Mouse (Mus musculus): ENCODE results near the gene Birc5. TPM values are rescaled to one million over a fixed set of nuclear protein-coding genes. Genes with fewer than 3 reads are reported as not detected.
A peak's percentile ranks its signal among the peaks of the same experiment; 100 is the strongest.

The Birc5 gene
- total and polyA plus RNA-seq, 3 experiments, result 131 to 241 (median 184) TPM

DNA sequence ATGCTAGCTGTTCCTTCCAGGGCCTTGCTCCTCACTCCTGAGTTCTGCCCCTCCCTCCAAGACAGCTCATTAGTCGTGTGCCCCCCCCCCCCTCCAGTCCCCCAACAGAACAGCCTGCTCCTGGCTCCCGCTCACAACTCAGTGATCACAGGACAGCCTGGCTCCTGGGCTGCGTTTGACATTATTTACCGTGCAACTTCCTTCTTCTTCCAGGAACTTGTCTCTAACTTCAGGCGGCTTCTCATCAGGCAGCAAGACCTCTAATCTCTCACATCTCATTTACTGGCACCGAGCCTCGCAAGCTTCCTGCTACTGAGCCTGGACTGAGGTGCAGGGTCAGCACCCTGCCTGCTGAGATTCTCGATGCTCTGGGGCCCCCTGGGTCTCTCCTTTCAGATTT lies 32.7 kb downstream of the Birc5 start:
- ATAC-seq (ENCODE audit: extremely low read depth, insufficient number of reproducible peaks, low FRiP score, poor library complexity, severe bottlenecking) (peak; percentile 42; the same call in 1 of the 2 replicates), DNase-seq (ENCODE audit: low spot score) (no peak)
- Histone ChIP-seq H3K9me3 (replicated peaks) (no peaks in the 10 kb centered on the region), H3K4me1 (ENCODE audit: insufficient read depth, low read depth, low read length) (peaks cover 20% of the 10 kb centered on the region), H3K27me3 (ENCODE audit: insufficient read depth, low read length) (peaks cover 75% of the 10 kb centered on the region), H3K36me3 (replicated peaks) (no peaks in the 10 kb centered on the region), H3K4me3 (ENCODE audit: low read depth, low read length) (no peak overlapping the region)
- no peak for TF ChIP-seq GATA1 (IDR thresholded peaks at IDR 0.05; ENCODE audit: borderline replicate concordance, low read length)
- TF ChIP-seq GATA2 (IDR thresholded peaks at IDR 0.05; ENCODE audit: borderline replicate concordance, low read depth, low read length), result no peak
- no peak for TF ChIP-seq CTCF (IDR thresholded peaks at IDR 0.05; ENCODE audit: low read depth, low read length)
- TF ChIP-seq TAL1 (conservative IDR thresholded peaks at IDR 0.05; ENCODE audit: low read depth, low read length), result no peak
- TF ChIP-seq POLR2AphosphoS5 (IDR thresholded peaks at IDR 0.05; ENCODE audit: insufficient replicate concordance, low read depth, low read length), result no peak

DNA sequence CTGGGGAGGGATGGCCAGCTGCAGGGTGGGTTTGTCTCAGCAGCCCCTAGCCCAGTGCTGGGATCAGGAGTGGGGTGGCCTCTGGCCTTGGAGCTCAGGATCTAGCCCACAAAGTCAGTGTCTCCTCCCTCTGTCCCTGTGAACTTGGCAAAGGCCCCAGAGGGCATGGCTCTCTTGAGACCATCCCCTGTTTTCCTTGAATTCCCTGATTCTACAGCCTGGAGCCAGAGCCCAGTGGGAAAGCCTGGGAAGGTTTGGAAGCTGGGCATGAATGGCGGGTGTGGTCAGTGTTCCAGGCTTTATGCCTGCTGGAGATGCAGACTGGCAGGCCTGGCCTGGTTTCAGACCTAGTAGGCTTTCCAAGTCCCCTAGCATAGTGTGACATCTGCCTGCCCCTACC lies 33.2 kb downstream of the Birc5 start:
- peaks cover 76% of the 10 kb centered on the region for H3K27me3 ChIP-seq (ENCODE audit: insufficient read depth, low read length)
- H3K36me3 ChIP-seq (replicated peaks), result no peaks in the 10 kb centered on the region
- H3K4me1 ChIP-seq (ENCODE audit: insufficient read depth, low read depth, low read length), result peaks cover 20% of the 10 kb centered on the region
- DNase-seq (ENCODE audit: low spot score) (no peak), ATAC-seq (ENCODE audit: extremely low read depth, insufficient number of reproducible peaks, low FRiP score, poor library complexity, severe bottlenecking) (no peak)
- no peak for TF ChIP-seq POLR2AphosphoS5 (IDR thresholded peaks at IDR 0.05; ENCODE audit: insufficient replicate concordance, low read depth, low read length)
- no peak for TF ChIP-seq GATA1 (IDR thresholded peaks at IDR 0.05; ENCODE audit: borderline replicate concordance, low read length)
- no peak for TF ChIP-seq CTCF (IDR thresholded peaks at IDR 0.05; ENCODE audit: low read depth, low read length)
- no peak for TF ChIP-seq TAL1 (conservative IDR thresholded peaks at IDR 0.05; ENCODE audit: low read depth, low read length)
- TF ChIP-seq GATA2 (IDR thresholded peaks at IDR 0.05; ENCODE audit: borderline replicate concordance, low read depth, low read length), result no peak
- no peaks in the 10 kb centered on the region for H3K9me3 ChIP-seq (replicated peaks)
- H3K4me3 ChIP-seq (ENCODE audit: low read depth, low read length), result no peak overlapping the region

DNA sequence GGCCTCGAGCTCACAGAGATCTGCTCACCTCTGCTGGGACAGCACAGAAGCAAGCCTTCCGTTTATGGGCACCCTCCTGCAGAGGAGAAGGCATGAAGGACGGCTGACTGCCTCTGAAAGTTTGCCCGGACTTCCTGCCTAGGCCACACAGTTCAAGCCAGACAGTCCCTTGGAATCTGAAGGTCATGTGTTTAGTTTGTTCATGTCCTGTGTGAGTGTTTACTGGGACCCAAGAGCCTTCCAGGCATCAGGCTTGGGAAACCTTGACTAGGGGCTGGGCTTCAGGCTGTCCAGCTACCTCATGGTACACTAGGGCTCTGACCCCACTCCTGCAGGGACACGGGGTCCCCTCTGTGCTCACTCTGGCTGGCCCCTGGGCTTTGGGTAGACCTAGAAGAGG lies 36.9 kb downstream of the Birc5 start:
- H3K27me3 ChIP-seq (ENCODE audit: insufficient read depth, low read length), result peaks cover 75% of the 10 kb centered on the region
- peaks cover 12% of the 10 kb centered on the region for H3K4me1 ChIP-seq (ENCODE audit: insufficient read depth, low read depth, low read length)
- no peak for TF ChIP-seq GATA1 (IDR thresholded peaks at IDR 0.05; ENCODE audit: borderline replicate concordance, low read length)
- TF ChIP-seq CTCF (IDR thresholded peaks at IDR 0.05; ENCODE audit: low read depth, low read length), result no peak
- no peak for TF ChIP-seq GATA2 (IDR thresholded peaks at IDR 0.05; ENCODE audit: borderline replicate concordance, low read depth, low read length)
- no peak for TF ChIP-seq POLR2AphosphoS5 (IDR thresholded peaks at IDR 0.05; ENCODE audit: insufficient replicate concordance, low read depth, low read length)
- no peak for TF ChIP-seq TAL1 (conservative IDR thresholded peaks at IDR 0.05; ENCODE audit: low read depth, low read length)

DNA sequence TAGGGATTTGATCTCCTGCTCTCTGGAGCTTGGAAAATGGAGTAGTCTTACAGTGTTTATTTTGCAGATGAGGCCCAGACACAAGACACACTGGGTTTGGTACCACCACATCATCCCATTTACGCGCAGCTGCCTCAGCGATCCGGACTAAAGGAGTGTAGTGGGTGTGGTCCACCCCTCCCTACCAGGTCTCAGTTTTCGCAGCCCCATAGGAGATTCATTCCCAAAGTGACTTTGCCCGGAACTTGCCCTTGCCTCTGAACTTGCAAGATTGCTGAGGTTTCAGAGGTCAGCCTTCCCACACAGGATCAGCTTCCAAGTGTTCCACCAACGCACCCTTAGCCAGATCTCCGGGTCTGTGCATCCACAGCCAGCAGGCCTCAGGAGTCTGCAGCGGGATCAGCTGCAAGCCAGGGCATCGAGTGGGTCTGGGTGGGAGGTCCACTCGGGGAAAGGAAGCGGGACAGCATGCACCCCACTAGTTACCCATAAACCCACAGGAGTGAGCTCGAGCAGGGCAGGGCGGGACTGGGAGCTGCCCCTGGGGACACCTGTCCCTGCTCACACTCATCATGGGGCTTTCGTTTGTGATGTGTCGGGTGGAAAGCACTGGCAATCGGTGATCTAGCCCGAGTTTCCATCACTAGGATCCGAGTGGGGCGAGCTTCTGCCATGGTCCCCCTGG lies 39.3 kb downstream of the Birc5 start:
- peaks cover 71% of the 10 kb centered on the region for H3K27me3 ChIP-seq (ENCODE audit: insufficient read depth, low read length)
- H3K4me1 ChIP-seq (ENCODE audit: insufficient read depth, low read depth, low read length), result no peaks in the 10 kb centered on the region
- ATAC-seq (ENCODE audit: extremely low read depth, insufficient number of reproducible peaks, low FRiP score, poor library complexity, severe bottlenecking) (no peak), DNase-seq (ENCODE audit: low spot score) (no peak)
- no peaks in the 10 kb centered on the region for H3K36me3 ChIP-seq (replicated peaks)
- TF ChIP-seq GATA2 (IDR thresholded peaks at IDR 0.05; ENCODE audit: borderline replicate concordance, low read depth, low read length) (no peak), CTCF (IDR thresholded peaks at IDR 0.05; ENCODE audit: low read depth, low read length) (no peak), TAL1 (conservative IDR thresholded peaks at IDR 0.05; ENCODE audit: low read depth, low read length) (no peak), POLR2AphosphoS5 (IDR thresholded peaks at IDR 0.05; ENCODE audit: insufficient replicate concordance, low read depth, low read length) (no peak), GATA1 (IDR thresholded peaks at IDR 0.05; ENCODE audit: borderline replicate concordance, low read length) (no peak)
- H3K9me3 ChIP-seq (replicated peaks), result no peaks in the 10 kb centered on the region
- H3K4me3 ChIP-seq (ENCODE audit: low read depth, low read length), result no peak overlapping the region

More for the DNA sequence above, 36.9 kb downstream of the Birc5 start:
- Histone ChIP-seq H3K4me3 (ENCODE audit: low read depth, low read length) (no peak overlapping the region), H3K36me3 (replicated peaks) (no peaks in the 10 kb centered on the region), H3K9me3 (replicated peaks) (no peaks in the 10 kb centered on the region)
- ATAC-seq (ENCODE audit: extremely low read depth, insufficient number of reproducible peaks, low FRiP score, poor library complexity, severe bottlenecking) (no peak), DNase-seq (ENCODE audit: low spot score) (no peak)

DNA sequence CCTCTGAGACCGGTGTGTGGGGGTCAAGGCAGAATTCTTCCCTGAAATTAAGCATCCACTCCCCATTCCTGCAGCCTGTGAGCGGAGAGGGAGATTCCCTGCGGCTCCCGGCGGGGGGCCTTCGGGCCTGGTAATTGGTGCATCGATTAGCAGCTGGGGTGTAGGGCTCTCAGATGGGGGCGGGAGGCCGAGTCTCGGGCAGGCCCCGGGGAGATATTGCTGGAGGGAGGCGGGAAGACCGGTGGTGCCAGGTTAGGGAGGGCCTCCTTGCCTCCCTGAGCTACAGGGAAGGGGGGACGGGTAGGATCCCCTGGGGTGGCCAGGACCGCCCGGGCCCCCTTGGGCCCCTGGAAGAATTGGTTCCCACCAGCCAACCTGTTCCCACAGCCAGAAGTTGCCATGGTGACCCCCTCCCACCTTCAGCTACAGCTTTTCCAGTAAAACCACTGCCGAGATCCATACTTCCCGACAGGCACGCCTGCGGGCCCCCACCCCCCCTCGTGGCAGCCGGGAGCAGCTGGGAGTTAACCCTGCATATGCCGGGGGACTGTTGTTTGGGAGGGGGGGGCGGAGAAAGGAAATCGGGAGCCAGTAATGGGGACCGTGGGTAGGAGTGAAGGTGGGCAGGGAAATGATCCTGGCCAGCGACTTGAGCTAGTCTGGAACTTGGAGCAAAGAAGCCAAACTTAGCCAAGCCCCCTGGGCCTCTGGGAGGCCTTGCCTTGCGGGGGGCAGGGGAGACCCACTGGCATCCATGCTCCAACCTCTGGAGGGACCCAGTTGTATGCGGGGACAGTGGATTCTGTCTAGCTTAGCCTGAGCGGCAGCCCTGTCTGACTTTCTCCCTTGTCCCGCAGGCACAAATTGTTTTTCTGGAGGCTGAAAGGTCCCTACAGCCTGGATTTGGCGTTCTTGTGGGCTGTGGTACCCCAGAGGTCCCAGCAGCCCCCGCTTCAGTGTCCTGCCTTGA lies 40.1 kb downstream of the Birc5 start:
- no peak for TF ChIP-seq TAL1 (conservative IDR thresholded peaks at IDR 0.05; ENCODE audit: low read depth, low read length)
- TF ChIP-seq GATA2 (IDR thresholded peaks at IDR 0.05; ENCODE audit: borderline replicate concordance, low read depth, low read length), result no peak
- no peak for TF ChIP-seq GATA1 (IDR thresholded peaks at IDR 0.05; ENCODE audit: borderline replicate concordance, low read length)
- TF ChIP-seq CTCF (IDR thresholded peaks at IDR 0.05; ENCODE audit: low read depth, low read length), result no peak
- TF ChIP-seq POLR2AphosphoS5 (IDR thresholded peaks at IDR 0.05; ENCODE audit: insufficient replicate concordance, low read depth, low read length), result no peak
- ATAC-seq (ENCODE audit: extremely low read depth, insufficient number of reproducible peaks, low FRiP score, poor library complexity, severe bottlenecking) (no peak), DNase-seq (ENCODE audit: low spot score) (no peak)
- Histone ChIP-seq H3K4me1 (ENCODE audit: insufficient read depth, low read depth, low read length) (no peaks in the 10 kb centered on the region), H3K9me3 (replicated peaks) (no peaks in the 10 kb centered on the region), H3K4me3 (ENCODE audit: low read depth, low read length) (no peak overlapping the region), H3K36me3 (replicated peaks) (no peaks in the 10 kb centered on the region), H3K27me3 (ENCODE audit: insufficient read depth, low read length) (peaks cover 64% of the 10 kb centered on the region)

DNA sequence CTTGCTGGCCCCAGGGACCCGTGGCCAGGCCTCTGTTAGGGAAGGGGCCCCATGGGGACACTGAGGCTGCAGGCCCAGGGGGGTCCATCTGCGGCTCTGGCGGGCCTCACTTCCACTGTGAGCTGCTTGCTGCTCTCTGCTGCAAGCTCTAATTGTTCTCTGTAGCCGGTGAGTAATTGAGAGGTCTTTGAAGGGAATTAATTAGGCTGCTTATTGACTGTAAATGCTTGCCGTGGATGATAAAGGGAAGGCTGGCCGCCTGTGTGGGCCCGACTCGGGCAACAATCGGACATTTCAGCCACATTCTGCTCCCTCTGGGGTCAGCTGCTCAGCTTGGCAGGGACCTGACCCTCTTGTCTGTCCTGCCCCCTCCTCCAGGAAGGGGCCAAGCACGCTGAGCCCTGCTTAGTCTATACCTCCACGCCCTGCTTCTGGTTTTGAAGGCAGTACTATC lies 40.9 kb downstream of the Birc5 start:
- ATAC-seq (ENCODE audit: extremely low read depth, insufficient number of reproducible peaks, low FRiP score, poor library complexity, severe bottlenecking), result no peak
- DNase-seq (ENCODE audit: low spot score), result no peak
- Histone ChIP-seq H3K36me3 (replicated peaks) (no peaks in the 10 kb centered on the region), H3K4me1 (ENCODE audit: insufficient read depth, low read depth, low read length) (no peaks in the 10 kb centered on the region), H3K9me3 (replicated peaks) (no peaks in the 10 kb centered on the region), H3K27me3 (ENCODE audit: insufficient read depth, low read length) (peaks cover 57% of the 10 kb centered on the region), H3K4me3 (ENCODE audit: low read depth, low read length) (no peak overlapping the region)
- TF ChIP-seq GATA2 (IDR thresholded peaks at IDR 0.05; ENCODE audit: borderline replicate concordance, low read depth, low read length), result no peak
- no peak for TF ChIP-seq POLR2AphosphoS5 (IDR thresholded peaks at IDR 0.05; ENCODE audit: insufficient replicate concordance, low read depth, low read length)
- no peak for TF ChIP-seq TAL1 (conservative IDR thresholded peaks at IDR 0.05; ENCODE audit: low read depth, low read length)
- no peak for TF ChIP-seq GATA1 (IDR thresholded peaks at IDR 0.05; ENCODE audit: borderline replicate concordance, low read length)
- no peak for TF ChIP-seq CTCF (IDR thresholded peaks at IDR 0.05; ENCODE audit: low read depth, low read length)
